Mouse (Mus musculus) limb, embryonic 12.5 days (tissue): ENCODE results near the gene Msi2. TPM values are rescaled to one million over a fixed set of nuclear protein-coding genes. Genes with fewer than 3 reads are reported as not detected.

Experiments
- ATAC-seq: fragments of 200-750 bp; cut with Nextera tagmentation; 2 replicates; pipeline ENCODE4 v1.8.0; 2017; ENCODE audit warnings: low read depth, moderate TSS enrichment; ENCODE audit not compliant: insufficient number of reproducible peaks, insufficient read depth, low FRiP score, low TSS enrichment
- H3K27ac ChIP-seq: fragments of 300-500 bp; sonication (generic); 2 replicates; pipeline ENCODE4 v1.5.1; 2016; ENCODE audit warnings: mild to moderate bottlenecking, moderate library complexity
- H3K27me3 ChIP-seq: fragments of 300-500 bp; sonication (generic); 2 replicates; pipeline ENCODE4 v1.6.1; 2016; ENCODE audit warnings: mild to moderate bottlenecking, moderate library complexity
- H3K36me3 ChIP-seq: fragments of 300-500 bp; sonication (generic); 2 replicates; pipeline ENCODE4 v1.6.1; 2016; ENCODE audit warnings: mild to moderate bottlenecking, moderate library complexity
- H3K4me1 ChIP-seq: fragments of 300-500 bp; sonication (generic); replicated peaks from 2 replicates; pipeline ENCODE4 v1.6.1; 2016
- H3K4me2 ChIP-seq: fragments of 300-500 bp; sonication (generic); 2 replicates; pipeline ENCODE4 v1.6.1; 2016; ENCODE audit warnings: mild to moderate bottlenecking, moderate library complexity
- H3K4me3 ChIP-seq: fragments of 300-500 bp; sonication (generic); replicated peaks from 2 replicates; pipeline ENCODE4 v1.5.1; 2016; ENCODE audit warnings: mild to moderate bottlenecking
- H3K9ac ChIP-seq: fragments of 300-500 bp; sonication (generic); replicated peaks from 2 replicates; pipeline ENCODE4 v1.6.1; 2016; ENCODE audit warnings: mild to moderate bottlenecking, moderate library complexity
- H3K9me3 ChIP-seq: fragments of 300-500 bp; sonication (generic); 2 replicates; pipeline ENCODE4 v1.6.1; 2016; ENCODE audit warnings: mild to moderate bottlenecking, moderate library complexity
- WGBS: fragments of 180-500 bp; shearing (Covaris S2); methylation state at CpG from one replicate; pipeline ENCODE4 v1.1.7; 2016; 5-methylcytosine and 5-hydroxymethylcytosine counted together
- polyA plus RNA-seq: library from polyadenylated mRNA; unstranded; fragments of >200 nt; fragmentation: Nextera tagmentation; extraction: Ambion mirVana; gene quantifications from 2 replicates; pipeline ENCODE4 v1.2.1, GENCODE M21; 2016

Gene Msi2
- polyA plus RNA-seq, 1 experiment from 2014 or later, result 24.0 TPM

DNA sequence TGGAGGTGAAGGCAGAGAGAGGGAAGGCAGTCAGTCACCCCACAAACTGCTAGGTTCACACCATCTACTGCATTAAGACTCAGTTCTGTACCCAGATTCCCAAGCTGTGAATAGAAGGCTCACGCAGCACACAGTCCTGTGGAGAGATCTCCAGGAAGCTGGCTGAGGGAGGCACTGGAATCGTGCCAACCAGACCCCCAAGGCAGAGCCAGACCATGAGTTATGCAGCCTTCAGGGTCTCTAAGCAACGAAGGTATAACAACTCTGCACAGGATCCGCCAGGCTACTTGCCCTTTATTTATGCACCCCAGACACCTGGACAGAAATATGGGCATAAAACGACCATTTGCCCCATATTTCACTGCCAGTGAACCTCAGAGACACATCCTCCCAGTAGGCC, 69.9 kb downstream of the Msi2 start:
- 32% methylated on average over 5 of the region's 5 CpGs for WGBS

DNA sequence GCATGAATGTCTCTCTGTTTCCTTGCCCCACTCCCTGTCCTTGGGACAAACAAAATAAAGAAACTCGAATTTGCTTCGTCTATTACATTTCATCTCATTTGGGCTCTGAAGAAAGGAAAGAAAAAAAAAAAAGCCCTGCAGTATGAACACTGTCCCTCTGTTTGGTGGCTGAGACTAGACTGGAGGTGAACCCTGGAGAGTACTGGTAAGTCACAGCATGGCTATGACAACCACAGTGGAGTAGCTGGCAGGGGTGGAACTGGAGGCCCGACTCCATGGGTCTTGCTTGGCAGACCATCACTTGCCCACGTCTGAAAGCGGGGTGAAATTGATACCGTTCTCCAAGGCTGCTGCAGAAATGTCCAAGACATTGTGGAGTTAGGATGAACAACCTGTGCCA, 71.8 kb downstream of the Msi2 start:
- Histone ChIP-seq H3K36me3 (peaks cover 35% of the 10 kb centered on the region), H3K9me3 (no peaks in the 10 kb centered on the region), H3K4me3 (no peak overlapping the region), H3K4me1 (peaks cover 27% of the 10 kb centered on the region), H3K9ac (no peak overlapping the region), H3K27me3 (no peaks in the 10 kb centered on the region), H3K27ac (no peak overlapping the region), H3K4me2 (no peak overlapping the region)
- ATAC-seq, result no peak
- WGBS, result 90% methylated on average over 6 of the region's 6 CpGs

More for the DNA sequence above, 69.9 kb downstream of the Msi2 start:
- Histone ChIP-seq H3K36me3 (peaks cover 32% of the 10 kb centered on the region), H3K27me3 (no peaks in the 10 kb centered on the region), H3K4me2 (no peak overlapping the region), H3K9ac (no peak overlapping the region), H3K9me3 (no peaks in the 10 kb centered on the region), H3K4me3 (no peak overlapping the region), H3K4me1 (peaks cover 27% of the 10 kb centered on the region), H3K27ac (0 out of 2 replicates have a peak overlapping the region, but pooled peaks have one; percentile 29)
- ATAC-seq, result no peak

- peaks cover 39% of the 10 kb centered on the region for H3K36me3 ChIP-seq
- H3K9ac ChIP-seq, result no peak overlapping the region
- no peak for ATAC-seq
- H3K27me3 ChIP-seq, result no peaks in the 10 kb centered on the region
- peaks cover 27% of the 10 kb centered on the region for H3K4me1 ChIP-seq
- H3K4me2 ChIP-seq, result no peak overlapping the region
- H3K9me3 ChIP-seq, result no peaks in the 10 kb centered on the region
- 77% methylated on average over 7 of the region's 7 CpGs for WGBS
- no peak overlapping the region for H3K27ac ChIP-seq
- H3K4me3 ChIP-seq, result no peak overlapping the region
Measured at GRCm38 (mm10) chr11:88645821-88646220, 72.5 kb downstream of the Msi2 start.

- 65% methylated on average over 7 of the region's 7 CpGs for WGBS
- H3K4me1 ChIP-seq, result peaks cover 19% of the 10 kb centered on the region
- H3K9ac ChIP-seq, result no peak overlapping the region
- peaks cover 46% of the 10 kb centered on the region for H3K36me3 ChIP-seq
- H3K27me3 ChIP-seq, result no peaks in the 10 kb centered on the region
- no peak overlapping the region for H3K27ac ChIP-seq
- ATAC-seq, result no peak
- no peaks in the 10 kb centered on the region for H3K9me3 ChIP-seq
- no peak overlapping the region for H3K4me3 ChIP-seq
- H3K4me2 ChIP-seq, result no peak overlapping the region
Measured at GRCm38 (mm10) chr11:88644719-88645118, 73.6 kb downstream of the Msi2 start.

- Histone ChIP-seq H3K36me3 (peaks cover 26% of the 10 kb centered on the region), H3K27ac (no peak overlapping the region)
- 76% methylated on average over 4 of the region's 4 CpGs for WGBS
Measured at GRCm38 (mm10) chr11:88639862-88640261, 78.5 kb downstream of the Msi2 start.

GRCm38 (mm10) chr11:88638936-88639542, 79.3 kb downstream of the Msi2 start:
- peaks cover 22% of the 10 kb centered on the region for H3K36me3 ChIP-seq
- no peak for ATAC-seq

More at GRCm38 (mm10) chr11:88639862-88640261, 78.5 kb downstream of the Msi2 start:
- no peak for ATAC-seq
- H3K27me3 ChIP-seq, result no peaks in the 10 kb centered on the region
- H3K9me3 ChIP-seq, result no peaks in the 10 kb centered on the region
- H3K4me3 ChIP-seq, result no peak overlapping the region
- no peak overlapping the region for H3K4me2 ChIP-seq
- H3K9ac ChIP-seq, result no peak overlapping the region
- H3K4me1 ChIP-seq, result peaks cover 40% of the 10 kb centered on the region

DNA sequence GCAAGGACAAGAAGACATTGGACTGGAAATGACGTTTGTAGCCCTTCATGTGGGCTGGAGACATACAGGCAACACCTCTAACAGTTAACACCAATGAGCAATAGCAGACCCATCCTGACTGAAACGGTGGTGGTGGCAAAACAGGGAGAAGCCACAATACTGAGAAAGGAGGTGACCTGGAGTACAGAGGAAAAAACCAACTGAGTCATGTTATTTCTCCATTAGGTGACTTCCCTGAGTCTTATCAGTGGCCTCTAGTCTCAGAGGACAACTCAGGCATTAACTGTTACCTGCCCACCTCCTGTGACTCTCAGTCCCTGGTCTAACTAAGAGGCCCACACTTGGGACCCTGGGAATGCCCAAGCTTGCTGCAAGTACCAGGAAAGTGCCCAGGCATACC, 80.1 kb downstream of the Msi2 start:
- Histone ChIP-seq H3K36me3 (peaks cover 17% of the 10 kb centered on the region), H3K9me3 (no peaks in the 10 kb centered on the region), H3K27me3 (no peaks in the 10 kb centered on the region), H3K9ac (no peak overlapping the region), H3K4me3 (no peak overlapping the region), H3K4me2 (no peak overlapping the region), H3K4me1 (peaks cover 44% of the 10 kb centered on the region), H3K27ac (no peak overlapping the region)
- ATAC-seq, result no peak
- WGBS, result 78% methylated on average over 2 of the region's 2 CpGs

More at GRCm38 (mm10) chr11:88638936-88639542, 79.3 kb downstream of the Msi2 start:
- Histone ChIP-seq H3K27ac (no peak overlapping the region), H3K27me3 (no peaks in the 10 kb centered on the region), H3K4me1 (peaks cover 44% of the 10 kb centered on the region), H3K9me3 (no peaks in the 10 kb centered on the region), H3K9ac (no peak overlapping the region), H3K4me3 (no peak overlapping the region), H3K4me2 (no peak overlapping the region)
- 80% methylated on average over 6 of the region's 6 CpGs for WGBS

- H3K4me1 ChIP-seq, result peaks cover 44% of the 10 kb centered on the region
Measured at GRCm38 (mm10) chr11:88636934-88637333, 81.4 kb downstream of the Msi2 start.

GRCm38 (mm10) chr11:88636319-88636718, 82.0 kb downstream of the Msi2 start:
- 81% methylated on average over 5 of the region's 5 CpGs for WGBS
- ATAC-seq, result no peak

More at GRCm38 (mm10) chr11:88636934-88637333, 81.4 kb downstream of the Msi2 start:
- WGBS, result 86% methylated on average over 6 of the region's 6 CpGs
- no peaks in the 10 kb centered on the region for H3K9me3 ChIP-seq
- no peak overlapping the region for H3K4me3 ChIP-seq
- ATAC-seq, result no peak
- H3K27me3 ChIP-seq, result no peaks in the 10 kb centered on the region
- no peak overlapping the region for H3K27ac ChIP-seq
- H3K9ac ChIP-seq, result no peak overlapping the region
- no peak overlapping the region for H3K4me2 ChIP-seq
- H3K36me3 ChIP-seq, result peaks cover 12% of the 10 kb centered on the region; the same call in 1 of the 2 replicates

GRCm38 (mm10) chr11:88634627-88635026, 83.7 kb downstream of the Msi2 start:
- Histone ChIP-seq H3K36me3 (no peaks in the 10 kb centered on the region; the same call in 1 of the 2 replicates), H3K9ac (no peak overlapping the region), H3K9me3 (no peaks in the 10 kb centered on the region), H3K4me3 (no peak overlapping the region), H3K27me3 (no peaks in the 10 kb centered on the region), H3K4me1 (peaks cover 46% of the 10 kb centered on the region), H3K27ac (no peak overlapping the region), H3K4me2 (no peak overlapping the region)
- ATAC-seq, result no peak
- WGBS, result 43% methylated on average over 1 of the region's 1 CpGs

More at GRCm38 (mm10) chr11:88636319-88636718, 82.0 kb downstream of the Msi2 start:
- Histone ChIP-seq H3K27ac (no peak overlapping the region), H3K9me3 (no peaks in the 10 kb centered on the region), H3K4me1 (peaks cover 44% of the 10 kb centered on the region), H3K27me3 (no peaks in the 10 kb centered on the region), H3K36me3 (peaks cover 12% of the 10 kb centered on the region; the same call in 1 of the 2 replicates), H3K9ac (no peak overlapping the region), H3K4me3 (no peak overlapping the region), H3K4me2 (no peak overlapping the region)

DNA sequence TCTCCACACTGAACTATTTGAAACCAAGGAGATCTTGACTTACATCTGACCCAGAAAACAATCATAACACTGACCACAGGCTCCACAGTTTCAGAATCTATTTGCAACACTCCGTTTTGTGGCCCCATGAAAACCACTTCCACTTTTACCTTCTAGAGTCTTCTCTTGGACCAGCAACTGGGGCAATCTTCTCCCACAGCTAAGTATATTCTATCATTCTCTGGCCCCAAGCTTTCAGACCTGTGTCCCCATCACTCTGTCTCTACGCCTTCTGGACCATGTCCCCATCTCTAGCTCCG, 86.4 kb downstream of the Msi2 start:
- Histone ChIP-seq H3K27me3 (no peaks in the 10 kb centered on the region), H3K4me2 (no peak overlapping the region), H3K9me3 (no peaks in the 10 kb centered on the region), H3K9ac (no peak overlapping the region), H3K4me1 (peaks cover 44% of the 10 kb centered on the region), H3K36me3 (no peaks in the 10 kb centered on the region; the same call in 1 of the 2 replicates), H3K27ac (no peak overlapping the region), H3K4me3 (no peak overlapping the region)
- ATAC-seq, result no peak
- WGBS, result 92% methylated on average over 3 of the region's 3 CpGs
